Mouse (Mus musculus) retina, adult 2 months (tissue): ENCODE measurements around the gene Kcmf1.
A peak's percentile ranks its signal among the peaks of the same experiment; 100 is the strongest.
"Not testable (repeated sequence)": the region's sequence is repeated elsewhere in the genome, so short reads cannot be mapped to it uniquely, and the experiment has no call there.

ENCODE experiments used
- DNase-seq: peaks from one replicate; pipeline ENCODE4 v3.0.0-alpha.2; 2012; ENCODE audit warnings: low read depth, low spot score

The Kcmf1 gene

DNA sequence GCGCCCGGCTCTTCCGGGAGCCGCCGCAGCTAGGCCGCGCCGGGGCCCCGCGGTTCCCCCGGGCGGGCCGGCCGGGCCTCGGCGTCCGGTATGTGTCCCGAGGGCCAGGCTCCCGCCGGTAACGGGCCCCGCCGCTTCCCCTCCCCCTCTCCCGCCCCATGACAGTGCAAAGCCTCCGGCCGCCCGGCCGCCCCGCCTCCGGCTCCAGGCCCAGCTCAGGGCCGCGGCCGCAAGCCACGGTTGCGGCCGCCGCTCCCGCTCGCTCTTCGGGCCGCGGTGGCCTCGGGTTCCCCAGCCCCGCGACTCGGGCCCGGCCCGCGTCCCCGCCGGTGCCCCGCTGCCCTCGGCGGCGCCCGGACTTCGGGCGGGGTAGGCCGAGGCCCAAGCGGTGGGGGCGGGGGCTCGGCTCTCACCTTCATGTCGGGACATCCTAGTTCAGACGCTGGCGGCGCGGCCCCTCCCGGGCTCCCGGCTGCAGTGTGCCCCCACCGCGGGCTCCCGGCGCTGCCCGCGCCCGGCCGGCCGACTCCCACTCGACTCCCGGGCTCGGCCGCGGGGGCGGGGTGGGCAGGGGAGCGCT is 488 bp downstream of the Kcmf1 start:
- peak; percentile 26 for DNase-seq

DNA sequence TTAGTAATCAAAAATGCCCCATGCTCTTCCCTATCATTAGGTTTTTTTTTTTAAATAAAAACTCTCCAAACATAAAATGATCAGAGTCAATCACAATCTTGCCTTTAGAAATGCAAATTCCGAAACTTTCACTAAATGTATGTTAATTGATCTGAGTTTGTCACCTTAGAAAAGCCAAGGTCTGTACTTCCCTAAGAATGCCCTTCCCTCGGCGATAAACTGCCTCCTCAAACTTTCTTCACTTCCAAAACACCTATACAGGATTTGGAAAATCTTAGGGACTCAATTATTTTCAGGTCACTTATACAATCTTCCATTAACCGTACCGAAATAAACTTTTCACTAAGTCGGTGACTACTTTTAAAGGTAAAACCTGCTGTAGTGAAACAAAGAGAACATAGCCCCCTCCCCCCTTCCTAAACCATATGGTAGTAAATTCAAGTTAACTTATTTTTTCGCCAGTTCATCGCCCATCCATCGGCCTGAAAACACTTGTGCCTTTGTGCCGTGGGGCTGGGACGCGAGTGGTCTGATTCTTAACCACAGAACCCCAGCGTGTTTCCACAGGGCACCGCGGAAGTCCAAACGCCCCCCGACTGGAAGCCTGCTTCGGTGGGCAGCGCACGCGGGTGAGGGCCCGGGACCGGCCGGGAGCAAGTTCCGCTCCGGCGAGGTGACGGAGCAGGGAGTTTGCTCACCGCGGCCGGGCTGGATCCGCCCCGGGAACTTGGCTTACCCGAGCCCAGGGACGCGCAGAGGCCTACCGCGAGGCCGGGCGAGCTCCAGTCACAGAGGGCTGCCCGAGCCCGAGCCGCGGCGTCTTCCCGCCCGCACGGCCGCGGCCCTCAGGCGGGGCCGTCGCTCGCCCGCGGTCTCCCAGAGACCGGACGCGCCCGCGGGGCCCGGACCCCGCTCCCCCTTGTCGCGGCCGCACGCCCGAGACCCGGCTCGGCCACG is 1.3 kb downstream of the Kcmf1 start:
- no peak for DNase-seq

DNA sequence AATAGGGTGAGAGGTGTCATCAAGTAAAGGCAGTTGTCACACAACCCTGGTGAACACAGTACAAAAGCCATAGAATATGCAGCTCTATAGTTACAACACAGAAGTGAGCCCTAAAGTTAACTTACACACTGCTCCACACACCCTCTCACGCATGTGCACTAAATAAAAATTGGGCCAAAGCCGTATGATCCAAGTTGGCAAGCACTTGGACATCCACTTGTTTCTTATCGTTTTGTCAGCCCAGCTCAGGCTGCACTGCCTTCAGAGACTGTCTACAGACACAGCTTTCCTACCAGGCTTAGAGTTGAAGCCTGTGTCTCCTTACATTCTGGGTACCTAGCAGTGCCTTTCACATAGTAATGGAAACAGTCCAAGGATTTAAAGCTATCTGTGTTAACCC is 4.8 kb downstream of the Kcmf1 start:
- no peak for DNase-seq

DNA sequence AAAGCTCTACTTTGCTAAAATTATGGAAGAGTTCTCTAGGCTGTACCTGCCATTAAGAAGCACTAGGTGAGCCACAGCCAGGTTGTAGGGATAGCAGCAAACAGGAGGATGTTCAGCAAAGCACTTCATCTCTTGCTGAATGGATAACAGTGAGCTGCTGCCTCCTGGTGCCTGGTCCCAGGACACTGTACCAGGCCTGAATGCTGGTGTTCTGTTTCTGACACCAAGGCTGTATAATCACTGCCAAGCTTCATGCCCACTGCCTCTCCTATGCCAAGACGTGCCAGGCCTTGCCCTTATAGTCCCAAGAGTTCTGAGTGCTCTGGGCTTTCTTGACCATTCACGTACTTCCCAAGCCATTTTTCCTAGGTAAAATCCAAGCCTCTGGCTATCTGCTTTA is 8.5 kb downstream of the Kcmf1 start:
- DNase-seq, result no peak

DNA sequence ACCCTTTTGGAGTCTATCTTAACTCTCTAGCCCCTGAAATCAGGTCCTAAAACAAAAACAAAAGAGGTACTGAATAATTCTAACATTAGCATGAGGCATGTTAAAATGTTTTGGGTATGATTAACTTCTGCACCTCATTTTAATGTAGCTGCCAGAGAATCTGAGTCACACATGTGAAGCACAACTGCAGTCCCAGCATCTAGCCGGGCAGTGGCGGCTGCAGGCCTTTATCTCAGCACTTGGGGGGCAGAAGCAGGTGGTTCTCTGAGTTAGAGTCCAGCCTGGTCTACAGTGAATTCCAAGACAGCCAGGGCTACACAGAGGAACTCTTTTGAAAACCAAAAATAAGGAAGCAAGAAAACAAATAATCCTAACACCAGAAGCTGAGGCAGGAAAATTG is 11.1 kb downstream of the Kcmf1 start:
- DNase-seq, result no peak

DNA sequence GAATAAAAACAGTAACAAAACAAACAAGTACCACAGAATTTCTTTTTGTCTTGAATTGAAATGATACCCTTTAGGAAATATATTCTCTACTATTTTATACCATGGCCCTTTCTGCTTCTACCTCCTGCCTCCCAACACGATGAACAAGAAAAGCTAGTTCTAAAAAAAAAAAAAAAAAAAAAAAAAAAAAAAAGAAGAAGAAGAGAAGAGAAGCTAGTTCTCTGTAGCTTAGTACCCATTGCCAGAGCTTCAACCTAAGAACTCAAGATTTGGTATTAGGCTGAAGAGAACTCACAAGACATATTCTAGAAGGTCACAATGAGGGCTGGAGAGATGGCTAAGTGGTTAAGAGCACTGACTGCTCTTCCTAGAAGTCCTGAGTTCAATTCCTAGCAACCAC is 14.5 kb downstream of the Kcmf1 start:
- DNase-seq, result no peak

DNA sequence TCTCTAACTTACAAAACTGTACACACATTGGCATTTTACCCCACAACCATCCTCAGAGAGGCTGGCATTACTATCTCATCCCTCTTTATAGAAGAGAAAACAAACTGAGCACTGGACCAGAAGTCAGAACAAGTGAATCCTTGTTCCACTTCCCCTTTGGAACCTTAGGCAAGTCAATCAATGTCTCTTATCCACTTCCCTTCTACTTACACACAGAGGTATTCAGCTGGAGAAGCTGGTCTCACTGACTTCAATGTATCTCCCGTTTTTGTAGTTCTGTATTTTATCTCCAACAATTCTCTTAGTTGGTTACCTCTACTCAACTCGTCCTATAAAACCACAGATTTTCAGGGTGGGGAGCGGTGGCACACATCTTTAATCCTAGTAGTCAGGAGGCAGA is 15.0 kb downstream of the Kcmf1 start:
- DNase-seq, result no peak

DNA sequence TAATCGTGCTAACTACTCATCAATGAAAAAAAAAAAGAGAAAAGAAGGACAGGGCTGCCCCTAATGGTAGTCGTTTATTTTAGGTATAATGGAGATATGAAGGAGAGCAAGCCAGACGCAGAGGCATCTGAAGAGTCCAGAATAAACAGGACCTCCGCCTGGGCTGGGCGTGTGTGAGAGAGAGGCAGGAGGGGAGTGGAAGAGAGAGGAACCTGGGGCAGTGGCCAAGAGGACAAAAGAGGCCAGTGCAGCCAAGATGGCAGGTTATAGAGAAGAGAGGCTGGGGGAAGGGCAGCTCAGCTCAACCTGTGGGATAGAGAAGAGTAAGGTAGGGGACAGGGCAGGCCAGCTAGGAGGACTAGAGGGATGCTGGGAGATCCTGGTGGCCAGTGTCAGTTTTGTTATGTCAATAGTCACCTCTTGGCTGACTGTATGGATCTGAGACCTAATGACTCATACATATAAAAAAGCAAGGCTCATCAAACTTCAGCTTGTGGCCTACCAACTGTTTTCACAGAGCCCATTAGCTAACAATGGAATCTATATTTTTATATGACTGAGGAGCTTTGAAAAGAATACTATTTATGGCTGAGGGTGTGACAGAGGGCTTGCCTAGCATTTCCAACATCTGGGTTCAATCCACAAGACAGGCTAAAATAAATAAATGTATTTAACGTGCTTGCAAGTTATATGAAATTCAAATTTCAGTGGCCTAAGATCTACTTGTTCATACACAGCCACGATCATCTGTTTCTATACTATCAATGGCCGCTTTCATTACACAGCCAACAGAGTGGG is 16.9 kb downstream of the Kcmf1 start:
- DNase-seq, result no peak

DNA sequence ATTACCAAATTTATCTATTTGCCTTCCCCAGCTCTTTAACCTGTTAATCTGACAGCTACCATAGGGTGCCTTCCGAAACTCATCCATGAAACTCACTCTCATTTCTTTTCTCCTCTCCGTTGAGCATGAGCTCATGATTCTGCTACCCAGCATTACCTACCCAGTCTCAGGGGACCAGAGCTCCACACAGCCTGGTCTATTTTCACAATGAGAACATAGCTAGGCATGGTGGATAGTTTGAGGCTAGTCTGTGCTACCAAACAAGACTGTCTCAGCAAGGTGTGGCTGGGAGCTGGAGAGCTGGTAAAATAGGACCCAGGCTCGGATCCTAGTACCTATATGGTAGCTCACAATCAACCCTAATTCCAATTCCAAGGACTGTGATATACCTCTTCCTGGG is 17.6 kb downstream of the Kcmf1 start:
- DNase-seq, result no peak

DNA sequence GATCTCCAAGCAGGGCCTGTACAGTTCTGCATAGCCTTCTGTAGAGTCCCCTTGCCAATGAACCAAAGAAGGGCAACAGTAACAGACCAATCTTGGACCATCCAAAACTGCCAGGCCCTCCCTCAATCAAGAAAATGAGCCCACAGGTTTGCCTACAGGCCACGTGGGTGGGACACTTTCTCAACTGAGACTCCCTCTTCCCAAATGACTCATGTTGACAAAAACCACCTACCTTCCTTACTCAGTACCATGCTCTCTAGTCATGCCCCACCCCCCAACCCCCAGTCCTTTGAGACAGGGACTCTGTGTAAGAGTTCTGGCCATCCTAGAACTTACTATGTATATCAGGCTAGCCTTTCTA is 18.2 kb downstream of the Kcmf1 start:
- DNase-seq, result no peak

DNA sequence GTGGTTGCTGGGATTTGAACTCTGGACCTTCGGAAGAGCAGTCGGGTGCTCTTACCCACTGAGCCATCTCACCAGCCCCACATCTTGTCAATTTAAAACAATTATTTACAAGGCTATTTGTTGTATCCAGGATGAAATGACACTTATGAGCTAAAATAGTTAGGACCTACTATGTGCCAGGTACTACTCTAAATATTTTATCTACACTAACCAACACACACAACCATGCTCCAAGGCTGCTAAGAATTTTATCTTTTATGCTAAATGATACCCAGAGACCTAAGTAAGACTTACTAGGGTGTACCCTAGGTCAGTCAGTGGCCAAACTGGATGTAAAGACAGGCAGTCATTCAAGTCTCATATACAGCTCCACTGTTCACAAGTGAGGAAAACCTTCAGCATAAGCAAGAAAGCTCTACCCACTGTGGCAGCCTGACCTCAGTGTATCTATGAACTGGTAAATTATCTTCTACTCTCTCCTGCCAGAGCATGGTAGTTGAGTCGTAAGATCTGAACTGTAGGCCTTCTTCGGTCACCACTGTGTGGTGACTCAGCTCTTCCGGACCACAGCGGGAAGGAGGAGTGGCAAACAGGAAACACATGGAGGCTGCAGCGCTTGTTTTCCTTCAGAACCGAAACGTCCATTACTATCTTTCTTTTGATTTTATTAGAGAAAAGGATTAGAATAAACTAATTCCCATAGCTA is 18.7 kb downstream of the Kcmf1 start:
- no peak for DNase-seq

DNA sequence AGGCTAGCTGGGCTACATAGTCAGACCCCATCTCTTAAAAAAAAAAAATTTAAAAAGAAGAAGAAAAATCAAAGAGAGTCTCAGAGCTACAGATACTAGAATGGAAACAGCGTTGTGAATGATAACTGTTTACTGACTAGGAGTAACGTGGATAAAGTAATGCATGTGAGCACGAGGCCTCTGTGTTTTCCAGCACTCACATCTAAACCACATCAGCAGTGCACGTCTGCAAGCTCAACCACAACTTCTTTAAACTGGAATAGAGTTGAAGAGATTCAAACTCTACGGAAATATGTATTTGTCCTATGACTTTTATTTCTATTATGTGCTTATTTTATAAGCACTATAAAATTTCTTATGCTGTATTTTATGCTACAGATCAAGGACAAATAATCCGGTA is 23.1 kb downstream of the Kcmf1 start:
- no peak for DNase-seq

DNA sequence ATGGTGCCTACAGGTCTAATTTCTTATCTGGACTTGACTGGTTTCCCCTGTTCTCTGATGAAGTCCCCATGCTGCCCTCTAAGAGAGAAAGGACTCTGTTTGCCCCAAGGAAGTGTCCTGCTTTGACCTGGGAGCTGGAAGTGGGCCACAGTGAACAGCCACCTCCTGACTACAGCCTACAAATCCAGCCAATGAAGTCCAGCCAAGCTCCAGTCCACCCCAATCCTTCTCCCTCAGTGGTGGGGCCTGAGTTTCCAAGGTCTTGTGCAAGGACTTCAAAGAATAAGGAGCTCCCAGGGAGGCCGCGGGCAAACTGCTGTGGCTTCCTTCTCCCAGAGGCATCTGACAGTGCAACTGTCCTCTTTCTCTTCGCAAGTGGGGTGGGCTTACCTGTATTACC is 26.4 kb downstream of the Kcmf1 start:
- no peak for DNase-seq

DNA sequence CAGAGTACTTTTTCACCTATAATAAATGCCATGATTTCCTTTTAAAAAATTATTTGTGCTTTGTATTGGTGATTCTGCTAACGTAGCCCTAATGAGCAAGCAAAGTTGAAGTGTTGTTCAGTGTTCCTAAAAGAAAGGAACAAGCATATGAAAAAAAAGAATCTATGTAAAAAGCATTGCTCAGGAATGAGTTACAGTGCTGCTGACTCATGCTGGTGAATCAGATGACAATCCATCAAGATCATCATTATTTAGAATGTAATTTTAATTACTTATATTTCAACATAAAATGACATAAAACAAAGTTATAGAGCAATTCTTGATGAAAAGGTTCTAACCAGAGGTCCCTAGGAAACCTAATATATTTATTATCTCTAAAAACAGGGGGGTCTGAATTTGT is 27.5 kb downstream of the Kcmf1 start:
- DNase-seq, result no peak

DNA sequence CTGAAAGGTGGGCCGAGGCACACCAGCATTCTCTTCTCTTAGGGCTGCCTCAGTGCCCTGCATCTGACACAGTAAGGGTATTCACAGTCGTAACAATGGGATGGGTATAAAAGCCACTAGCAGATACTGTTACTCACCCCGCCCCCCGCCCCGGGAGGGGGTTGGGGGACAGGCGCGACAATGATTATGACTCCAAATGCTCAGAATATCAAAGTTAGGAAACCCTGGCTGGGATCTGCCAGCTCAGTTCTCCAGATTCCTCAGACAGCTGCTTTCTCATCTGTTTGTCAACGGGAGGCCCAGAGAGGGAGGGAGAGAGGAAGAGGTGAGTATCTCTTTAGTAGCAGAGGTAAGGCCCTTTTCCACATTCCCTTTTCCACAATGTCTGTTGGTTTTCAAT is 30.2 kb downstream of the Kcmf1 start:
- no peak for DNase-seq

DNA sequence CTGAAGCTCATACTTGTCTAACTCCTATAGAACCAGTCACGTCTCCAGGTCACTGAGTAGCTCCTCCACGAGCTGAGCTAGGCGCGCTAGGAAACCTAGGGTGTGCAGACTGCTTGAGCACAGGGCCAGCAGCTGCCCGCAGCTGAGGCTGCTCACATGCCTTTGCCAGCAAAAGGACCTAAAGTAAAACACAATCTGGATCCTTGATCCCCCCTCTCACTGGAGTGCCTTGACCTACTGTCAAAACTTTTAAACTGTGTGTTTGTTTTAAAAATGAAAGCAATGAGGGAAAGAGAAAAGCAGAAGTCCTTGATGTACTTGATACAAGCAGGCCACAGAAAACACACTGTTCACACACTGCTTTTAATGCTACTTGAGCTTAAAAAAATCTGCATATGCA is 31.1 kb downstream of the Kcmf1 start:
- no peak for DNase-seq

DNA sequence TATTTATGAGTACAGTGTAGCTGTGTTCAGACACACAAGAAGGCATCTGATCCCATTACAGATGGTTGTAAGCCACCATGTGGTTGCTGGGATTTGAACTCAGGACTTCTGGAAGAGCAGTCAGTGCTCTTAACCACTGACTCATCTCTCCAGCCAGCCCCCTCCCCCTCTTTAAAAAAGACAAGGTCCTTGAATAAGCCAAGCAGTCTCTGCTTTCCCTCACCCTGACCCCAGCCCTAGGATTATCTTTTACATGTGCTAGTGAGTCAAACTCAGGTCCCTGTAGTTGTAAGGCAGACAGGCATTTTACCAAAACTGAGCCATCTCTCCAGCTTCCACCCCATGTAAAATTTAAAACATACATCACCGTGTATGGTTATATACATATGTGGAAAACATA is 32.0 kb downstream of the Kcmf1 start:
- no peak for DNase-seq

DNA sequence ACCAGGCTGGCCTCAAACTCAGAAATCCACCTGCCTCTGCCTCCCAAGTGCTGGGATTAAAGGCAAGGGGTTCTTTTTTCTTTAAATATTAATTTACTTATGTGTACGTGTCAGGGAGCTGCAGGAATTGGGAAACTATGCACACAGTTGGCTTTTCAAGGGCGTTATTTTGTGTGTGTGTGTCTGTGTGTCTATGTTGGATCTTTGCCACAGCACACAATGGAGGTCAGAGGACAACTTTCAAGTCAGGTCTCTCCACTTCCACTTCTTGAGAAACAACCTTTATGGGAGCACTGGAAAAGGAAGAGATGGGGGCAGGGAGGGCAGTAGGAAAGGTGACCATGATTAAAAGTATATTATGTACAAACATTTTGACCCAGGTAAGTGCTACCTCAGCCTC is 33.5 kb downstream of the Kcmf1 start:
- DNase-seq, result no peak

DNA sequence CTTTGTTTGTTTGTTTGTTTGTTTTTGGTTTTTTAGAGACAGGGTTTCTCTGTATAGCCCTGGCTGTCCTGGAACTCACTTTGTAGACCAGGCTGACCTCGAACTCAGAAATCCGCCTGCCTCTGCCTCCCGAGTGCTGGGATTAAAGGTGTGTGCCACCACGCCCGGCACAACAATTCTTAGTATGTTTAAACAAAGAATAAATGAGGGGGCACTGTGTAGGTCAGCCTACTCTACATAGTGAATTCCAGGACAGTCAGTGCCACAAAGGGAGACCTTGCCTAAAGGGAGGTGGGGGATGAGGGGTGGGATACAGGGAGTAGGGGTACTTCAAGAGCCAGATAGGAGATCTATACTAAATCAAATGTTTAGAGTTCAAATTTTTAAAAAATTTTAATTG is 37.1 kb downstream of the Kcmf1 start:
- DNase-seq, result not testable (repeated sequence)

DNA sequence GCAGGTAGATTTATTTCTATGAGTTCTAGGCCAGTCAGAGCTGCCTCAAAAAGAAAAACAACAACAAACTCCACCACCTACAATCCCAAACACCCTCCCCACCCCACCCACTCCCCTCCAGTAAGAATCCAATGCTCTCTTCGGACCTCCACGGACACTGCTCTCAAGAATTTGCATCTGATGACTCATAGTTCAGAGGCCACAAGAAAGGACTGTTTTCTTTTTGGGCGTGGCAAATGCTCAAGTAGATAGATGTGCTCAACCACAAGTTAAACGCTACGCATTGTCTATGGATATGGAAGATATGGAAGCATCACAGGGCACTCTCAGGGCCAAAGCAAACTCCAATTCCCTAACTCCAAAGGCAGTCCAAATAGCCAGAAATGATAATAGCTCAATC is 45.5 kb downstream of the Kcmf1 start:
- DNase-seq, result no peak

DNA sequence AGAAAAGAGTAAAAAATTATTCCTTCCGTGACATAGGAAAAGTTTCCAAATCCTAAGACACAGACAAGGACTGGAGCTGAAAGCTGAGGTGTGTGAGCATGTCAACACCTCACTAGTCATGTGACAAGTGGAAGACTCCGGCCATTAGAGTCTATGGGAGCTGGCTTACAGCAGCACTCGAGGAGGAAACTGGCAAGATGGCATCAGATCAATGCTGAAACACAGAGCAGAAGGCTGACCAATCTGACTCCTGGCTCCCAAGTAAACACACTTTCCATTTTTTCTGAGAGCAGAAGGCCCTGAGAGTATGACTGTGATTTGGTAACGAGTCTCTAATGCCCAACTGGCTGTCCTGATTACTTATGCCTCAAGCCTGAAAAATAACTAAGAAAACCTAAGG is 47.6 kb downstream of the Kcmf1 start:
- no peak for DNase-seq

DNA sequence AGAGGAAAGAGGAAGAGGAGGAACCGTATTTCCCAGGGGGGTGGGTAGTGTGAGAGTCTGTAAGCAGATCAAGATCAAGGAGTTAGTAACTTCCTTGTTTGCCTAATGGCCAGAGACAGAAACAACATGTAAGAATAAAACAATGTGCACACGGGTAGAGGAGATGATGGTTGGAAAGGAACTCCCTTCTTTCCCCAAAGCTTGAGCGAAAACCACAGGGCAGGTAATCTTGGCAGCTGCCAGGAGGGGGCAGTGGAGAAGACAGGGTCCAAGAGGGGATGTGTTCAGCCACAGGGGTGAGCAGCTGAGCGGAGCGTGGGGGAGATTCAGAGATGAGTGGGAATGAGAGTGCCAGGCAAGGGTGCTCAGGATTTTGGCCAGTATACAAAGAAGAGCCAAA is 48.1 kb downstream of the Kcmf1 start:
- DNase-seq, result no peak
